Mouse (Mus musculus) MEL-GATA-1-ER (cell line): Measurements from ENCODE around the gene Cox6b1.

Experiments used
- DNase-seq: peaks from one replicate; pipeline ENCODE4 v3.0.0-alpha.2; 2012; ENCODE audit warnings: low read depth; ENCODE audit errors: extremely low read depth

Gene Cox6b1

GRCm38 (mm10) chr7:30586455-30587020 is 39.4 kb downstream of the Cox6b1 start:
- DNase-seq: no peak

GRCm38 (mm10) chr7:30585170-30585569 is 40.8 kb downstream of the Cox6b1 start:
- DNase-seq: no peak

GRCm38 (mm10) chr7:30584339-30584738 is 41.6 kb downstream of the Cox6b1 start:
- DNase-seq: no peak

- no peak for DNase-seq
Observed at GRCm38 (mm10) chr7:30581547-30581946, 44.4 kb downstream of the Cox6b1 start.

GRCm38 (mm10) chr7:30579950-30580349 is 46.0 kb downstream of the Cox6b1 start:
- no peak for DNase-seq

- no peak for DNase-seq
Observed at GRCm38 (mm10) chr7:30572969-30573368, 53.0 kb downstream of the Cox6b1 start.

GRCm38 (mm10) chr7:30572389-30572788 is 53.6 kb downstream of the Cox6b1 start:
- DNase-seq: no peak

- no peak for DNase-seq
Observed at GRCm38 (mm10) chr7:30567555-30567954, 58.4 kb downstream of the Cox6b1 start.
